25 mouse cellular contexts compared by ENCODE assay signal in the genomic region with DNA sequence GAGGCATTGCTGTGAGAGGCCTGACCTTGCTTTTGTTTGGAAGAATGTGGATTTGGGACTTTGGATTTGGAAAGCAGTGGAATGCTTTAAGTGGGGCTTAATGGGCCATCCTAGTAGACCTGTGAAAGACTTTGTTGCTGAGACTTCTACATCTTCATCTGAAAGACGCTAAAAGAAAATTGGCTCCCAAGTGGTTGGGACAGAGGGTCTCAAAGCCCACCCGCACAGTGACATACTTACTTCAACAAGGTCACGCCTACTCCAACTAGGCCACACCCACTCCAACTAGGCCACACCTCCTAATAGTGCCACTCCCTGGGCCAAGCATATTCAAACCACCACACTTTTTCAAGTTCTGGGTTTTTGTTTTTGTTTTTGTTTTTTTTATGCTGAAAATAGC.
"Had no signal": no experiment of that assay in that cellular context is flagged by ENCODE, and none has a peak within 500 bp of the region (broad histone marks: within the 10 kb centered on the region; RNA-seq: fewer than 3 reads in every experiment).

No protein-coding gene starts in this region.

- H3K36me3 ChIP-seq: hindbrain, embryonic 10.5 days; hindbrain, embryonic 12.5 days; intestine, embryonic 15.5 days; limb, embryonic 10.5 days; limb, embryonic 12.5 days; liver, embryonic 13.5 days had no signal

- H3K27ac ChIP-seq: gastrocnemius, adult 2 months; heart, adult 2 months; hindbrain, embryonic 10.5 days; hindbrain, embryonic 12.5 days; hindbrain, embryonic 14.5 days; intestine, embryonic 15.5 days; layer of hippocampus, adult 2 months; limb, embryonic 10.5 days; limb, embryonic 12.5 days; liver, embryonic 13.5 days had no signal

- DNase-seq: gastrocnemius, adult 2 months; gastrocnemius, postnatal 10 days; gastrocnemius, postnatal 25 days; heart, adult 2 months; heart, postnatal 10 days; heart, postnatal 4 days; kidney, adult 18-20 months; kidney, adult 8-10 months; kidney, postnatal 10 days; kidney, postnatal 25 days; kidney, postnatal 4 days; liver; liver, embryonic 13.5 days had no signal

- H3K4me2 ChIP-seq: heart, embryonic 11.5 days; hindbrain, embryonic 12.5 days; hindbrain, embryonic 14.5 days; intestine, embryonic 15.5 days; limb, embryonic 12.5 days; liver, embryonic 11.5 days; liver, embryonic 13.5 days had no signal

- H3K27me3 ChIP-seq: hindbrain, embryonic 12.5 days; intestine, embryonic 15.5 days; limb, embryonic 12.5 days; liver, embryonic 13.5 days had no signal

- H3K4me1 ChIP-seq: hindbrain, embryonic 10.5 days; hindbrain, embryonic 12.5 days; intestine, embryonic 15.5 days; limb, embryonic 10.5 days; limb, embryonic 12.5 days had no signal

- H3K9me3 ChIP-seq: hindbrain, embryonic 10.5 days; hindbrain, embryonic 12.5 days; intestine, embryonic 15.5 days; limb, embryonic 10.5 days; limb, embryonic 12.5 days; liver, embryonic 13.5 days had no signal

- ATAC-seq: hindbrain, embryonic 16.5 days; inflammation-experienced regulatory T-cells, adult 6 months; intestine, embryonic 15.5 days; intestine, postnatal 0 days had no signal

- H3K9ac ChIP-seq: hindbrain, embryonic 12.5 days; hindbrain, embryonic 14.5 days; intestine, embryonic 15.5 days; limb, embryonic 12.5 days; liver, embryonic 13.5 days had no signal

- H3K4me3 ChIP-seq: gastrocnemius, adult 2 months; heart, adult 2 months; hindbrain, embryonic 10.5 days; hindbrain, embryonic 12.5 days; intestine, embryonic 15.5 days; layer of hippocampus, adult 2 months; limb, embryonic 10.5 days; limb, embryonic 12.5 days; liver, embryonic 13.5 days had no signal
